Mouse (Mus musculus) right cerebral cortex, postnatal 10 days (tissue): Measurements from ENCODE around the gene Il11ra1.
A peak's percentile ranks its signal among the peaks of the same experiment; 100 is the strongest.
"Not testable (repeated sequence)": the region's sequence is repeated elsewhere in the genome, so short reads cannot be mapped to it uniquely, and the experiment has no call there.

Source experiments
- DNase-seq, 2 experiments: peaks; one replicate each; pipeline ENCODE4 v3.0.0; 2021; ENCODE audit warnings: low spot score in 2 of 2

The Il11ra1 gene

DNA sequence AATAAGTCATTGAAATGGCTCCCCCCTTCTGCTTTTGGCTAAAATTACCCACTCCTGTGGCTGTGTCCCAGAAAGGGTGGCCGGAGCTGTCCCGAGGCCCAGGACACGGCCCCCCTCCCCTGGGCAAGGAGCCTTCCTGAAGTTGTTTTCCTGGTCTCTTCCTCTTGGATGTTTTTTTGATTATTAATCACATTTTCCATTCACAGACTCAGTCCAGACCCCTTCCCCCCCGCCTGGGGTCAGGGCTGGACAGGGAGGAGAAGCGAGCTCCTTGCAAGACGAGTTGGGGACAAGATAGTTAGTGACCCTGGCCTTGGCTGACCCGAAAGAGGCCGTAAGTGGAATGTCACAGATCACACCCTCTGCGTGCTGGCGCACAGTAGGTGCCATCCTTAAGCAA, at the start of gene Il11ra1:
Gene Il11ra1, plus strand, starts transcription at position 207 of the 400 bp plus-strand sequence.
- DNase-seq = not testable (repeated sequence)

GRCm38 (mm10) chr4:41653296-41653695, 46.5 kb upstream of the Il11ra1 start:
- DNase-seq = peak; percentile 72 to 85

- no peak for DNase-seq
Observed at GRCm38 (mm10) chr4:41653730-41654129, 46.1 kb upstream of the Il11ra1 start.

DNA sequence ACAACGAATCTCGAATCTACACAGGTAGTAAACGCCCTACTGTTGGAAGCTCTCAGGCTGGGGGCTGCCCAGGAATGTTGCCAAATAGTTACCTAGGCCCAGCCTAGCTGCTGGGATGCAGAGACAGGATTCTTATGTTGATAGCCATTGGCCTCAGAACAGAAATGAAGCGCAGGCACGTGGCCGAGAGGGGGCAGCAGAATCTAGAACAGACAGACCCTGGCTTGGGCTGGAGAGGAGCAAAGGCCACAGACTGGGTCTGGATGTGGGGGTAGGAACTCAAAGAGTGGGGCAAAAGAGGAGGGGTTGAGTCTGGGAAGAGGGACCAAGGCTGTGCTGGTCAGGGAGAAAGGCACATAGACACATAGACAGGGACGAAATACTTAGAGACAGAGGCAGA, 45.6 kb upstream of the Il11ra1 start:
- peak; percentile 59 to 71 for DNase-seq

GRCm38 (mm10) chr4:41655525-41655924, 44.3 kb upstream of the Il11ra1 start:
- no peak for DNase-seq

DNA sequence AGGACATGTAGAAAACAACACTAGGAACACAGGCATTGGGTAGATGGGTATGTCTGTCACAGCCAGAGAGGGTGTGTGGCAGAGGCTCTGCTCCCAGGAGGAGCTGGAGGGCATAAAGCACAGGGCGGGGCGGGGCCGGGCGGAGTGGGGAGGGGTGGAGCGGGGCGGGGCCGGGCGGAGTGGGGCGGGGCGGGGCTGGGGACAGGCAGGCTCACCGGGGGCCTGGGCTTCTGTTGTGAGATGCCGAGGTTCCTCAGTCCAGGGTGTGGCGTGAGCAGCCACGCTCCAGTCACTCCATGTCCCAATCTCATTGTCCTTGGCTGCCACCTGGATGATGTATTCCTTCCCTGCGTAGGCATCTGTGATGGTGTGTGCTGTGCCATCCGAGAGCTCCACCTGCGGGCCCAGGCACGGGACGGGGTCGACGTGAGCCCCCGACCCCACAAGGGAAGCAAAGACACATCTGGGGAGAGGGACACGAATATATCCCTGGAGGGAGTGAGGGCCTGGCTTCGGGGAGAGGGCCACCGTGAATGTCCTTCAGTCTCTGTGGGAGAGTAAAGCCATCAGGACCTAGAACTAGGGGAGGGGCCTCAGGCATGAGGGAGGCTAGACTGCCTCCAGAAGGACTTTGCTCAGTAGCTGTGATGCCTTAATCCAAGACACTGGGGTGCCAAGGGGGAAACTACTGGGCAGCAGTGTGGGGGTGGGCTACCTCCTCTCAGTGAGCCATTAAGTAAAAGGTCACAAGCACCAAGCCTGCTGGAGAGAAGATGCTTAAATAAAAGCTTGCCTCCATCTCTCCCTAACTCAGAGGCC, 41.0 kb upstream of the Il11ra1 start:
- no peak for DNase-seq

GRCm38 (mm10) chr4:41659556-41659955, 40.2 kb upstream of the Il11ra1 start:
- DNase-seq = no peak

DNA sequence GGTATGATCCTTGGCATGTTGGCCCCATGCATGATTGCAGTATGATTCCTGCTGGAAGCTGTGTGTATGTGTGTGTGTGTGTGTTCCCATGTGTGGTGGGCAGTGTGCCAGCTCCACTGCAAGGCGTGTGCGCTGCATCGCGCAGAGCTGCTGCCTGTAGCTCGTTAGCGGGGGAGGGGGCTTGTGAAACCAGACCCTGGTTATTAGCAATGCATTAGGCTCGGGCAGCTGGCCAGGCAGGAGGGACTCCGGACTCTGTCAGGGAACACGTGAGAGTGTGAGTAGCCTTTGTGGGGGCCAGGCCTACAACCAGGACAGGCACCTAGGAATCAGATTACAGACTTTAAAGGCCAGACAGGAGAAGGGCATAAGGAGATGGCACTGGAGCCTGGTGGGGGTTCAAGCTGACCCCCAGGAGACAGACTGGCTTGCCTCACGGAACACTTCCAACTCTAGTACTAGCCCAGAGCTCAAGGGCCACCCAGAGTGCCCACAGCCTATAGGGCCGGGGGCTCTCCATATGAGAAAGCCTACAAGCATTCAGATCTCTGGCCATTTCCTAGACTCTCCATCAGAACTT, 38.8 kb upstream of the Il11ra1 start:
- no peak for DNase-seq

- DNase-seq = no peak
Observed at GRCm38 (mm10) chr4:41662723-41663122, 37.1 kb upstream of the Il11ra1 start.

DNA sequence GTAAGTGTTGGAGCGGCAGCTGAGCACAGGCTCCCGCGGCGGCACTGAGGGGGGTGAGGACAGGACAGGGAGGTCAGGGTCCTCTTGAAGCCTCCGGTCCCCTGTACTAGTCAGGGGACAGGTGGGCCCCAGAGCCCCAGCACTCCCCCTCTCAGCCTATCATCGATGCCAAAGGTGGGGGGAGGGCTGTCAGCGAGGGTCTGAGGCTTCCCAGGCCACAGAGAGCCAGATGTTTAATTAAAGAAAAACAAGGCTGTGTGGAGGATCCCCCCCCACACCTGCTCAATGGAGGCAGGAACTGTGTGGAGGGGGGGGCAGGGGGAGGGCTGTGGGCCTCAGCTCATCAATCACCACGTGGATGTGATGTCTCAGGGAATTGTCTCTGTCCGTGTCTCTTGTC, 36.2 kb upstream of the Il11ra1 start:
- no peak for DNase-seq

- DNase-seq = no peak
Observed at GRCm38 (mm10) chr4:41664533-41664932, 35.3 kb upstream of the Il11ra1 start.

DNA sequence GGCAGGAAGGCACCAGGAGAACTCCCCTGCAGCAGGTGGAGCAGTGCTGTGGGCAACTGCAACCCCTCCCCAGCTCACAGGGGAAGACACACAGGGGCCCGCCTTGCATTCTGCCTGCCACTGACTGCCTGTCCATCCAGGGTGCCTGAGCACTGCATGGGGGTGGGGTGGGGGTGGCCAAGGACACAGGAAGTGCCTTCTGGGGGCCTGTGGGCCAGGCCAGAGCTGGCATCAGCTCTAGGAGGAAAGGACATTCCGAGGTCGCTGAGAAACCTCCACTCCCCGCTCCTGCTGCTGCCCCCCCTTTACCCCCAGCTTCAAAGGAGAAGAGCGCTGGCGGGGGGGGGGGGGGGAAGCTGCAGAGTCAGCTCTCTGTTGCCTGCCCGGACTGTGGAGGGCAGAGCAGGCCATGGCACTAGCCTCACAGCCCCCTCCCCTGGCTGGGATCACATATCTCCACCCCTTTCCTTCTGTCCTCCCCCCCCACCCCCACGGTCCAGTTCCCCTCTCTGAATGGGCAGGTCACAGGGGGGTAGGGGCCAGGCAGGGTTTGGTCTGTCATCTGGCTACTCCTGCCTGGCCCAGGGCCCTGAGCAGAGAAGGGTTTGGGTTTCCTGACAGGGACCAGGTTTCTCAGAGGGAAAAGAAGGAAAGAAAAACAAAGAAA, 34.6 kb upstream of the Il11ra1 start:
- no peak for DNase-seq

GRCm38 (mm10) chr4:41666646-41667045, 33.1 kb upstream of the Il11ra1 start:
- DNase-seq = no peak

DNA sequence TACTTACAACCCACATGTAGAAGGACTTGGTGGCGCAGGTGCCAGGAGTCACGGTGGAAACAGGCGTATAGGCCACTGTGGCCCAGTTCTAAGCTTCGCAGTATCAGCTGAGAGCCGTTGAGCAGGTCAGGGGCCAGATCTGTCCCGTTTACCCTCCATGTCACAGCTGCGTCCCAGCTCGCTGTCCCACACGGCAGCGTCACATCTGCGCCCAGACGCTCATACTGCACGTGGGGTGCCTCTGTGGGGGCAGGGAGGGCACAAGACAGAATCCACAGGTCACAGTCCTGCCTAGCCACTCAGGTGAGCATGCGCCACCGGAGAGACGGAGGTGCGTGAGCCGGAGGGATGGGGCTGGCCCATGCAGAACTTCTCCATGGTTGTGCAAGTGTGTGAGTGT, 29.0 kb upstream of the Il11ra1 start:
- DNase-seq = no peak

GRCm38 (mm10) chr4:41671500-41671899, 28.3 kb upstream of the Il11ra1 start:
- no peak for DNase-seq

DNA sequence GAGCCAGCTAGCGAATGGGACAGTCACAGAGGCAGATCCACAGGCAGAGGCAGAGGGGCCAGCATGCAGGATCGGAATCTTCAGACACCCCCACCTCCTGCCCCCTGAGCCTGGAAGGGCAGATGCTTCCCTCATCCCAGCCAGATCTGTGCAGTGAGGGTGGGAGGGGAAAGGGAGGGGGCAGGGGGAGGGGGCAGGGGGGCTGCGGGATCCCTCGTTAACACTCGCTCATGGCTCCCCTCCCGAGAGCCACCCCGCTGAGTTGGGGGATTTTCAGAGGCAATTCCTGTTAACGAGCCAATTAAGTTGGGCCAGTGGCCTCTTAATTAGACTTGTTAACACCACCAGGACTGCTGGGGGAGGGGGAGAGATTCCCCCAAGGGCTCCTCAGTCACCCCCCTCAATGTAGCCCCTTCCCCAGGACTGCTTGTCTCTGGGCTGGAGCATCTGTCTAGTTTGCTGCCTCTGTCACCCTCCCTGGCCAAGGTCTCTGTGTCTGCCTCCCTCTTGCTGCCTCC, 27.8 kb upstream of the Il11ra1 start:
- DNase-seq = no peak

- DNase-seq = no peak
Observed at GRCm38 (mm10) chr4:41672522-41672963, 27.2 kb upstream of the Il11ra1 start.

GRCm38 (mm10) chr4:41673186-41673585, 26.6 kb upstream of the Il11ra1 start:
- DNase-seq = no peak

DNA sequence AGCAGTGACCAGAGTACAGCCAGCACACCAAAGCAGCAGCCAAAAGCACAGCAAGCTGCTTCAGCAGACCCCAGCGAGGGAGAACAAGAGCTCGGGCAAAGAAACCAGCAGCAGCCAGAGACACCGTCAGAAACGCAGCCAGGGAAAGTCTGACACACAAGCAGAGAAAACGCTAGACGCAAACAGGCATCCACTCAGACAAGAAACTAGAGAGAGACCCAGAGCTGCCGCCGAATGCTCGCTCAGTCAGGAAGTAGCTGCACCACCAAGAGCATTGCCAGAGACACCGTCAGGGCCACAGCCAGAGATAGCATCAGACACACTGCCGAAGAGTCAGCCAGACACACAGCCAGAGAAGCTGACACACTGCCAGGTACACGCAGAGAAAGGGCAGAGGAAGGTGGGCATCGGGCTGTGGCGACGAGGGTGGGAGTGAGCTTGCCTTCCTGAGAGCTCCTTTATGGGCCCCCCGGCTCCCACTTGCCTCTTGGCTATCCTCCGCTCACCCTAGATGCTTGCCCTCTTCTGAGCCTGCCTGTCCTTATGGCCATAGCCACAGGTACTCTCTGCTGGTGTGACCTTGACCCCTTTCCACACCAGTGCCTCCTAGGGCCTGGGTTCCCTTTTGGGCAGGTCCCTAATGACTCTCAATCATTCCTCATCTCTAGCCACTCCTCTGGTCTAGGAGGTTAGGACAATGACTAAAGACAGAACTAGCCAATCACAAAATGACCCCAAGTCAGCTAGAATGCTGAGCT, 23.4 kb upstream of the Il11ra1 start:
- peak; percentile 56 to 67 for DNase-seq

- DNase-seq = peak; percentile 64 to 76
Observed at GRCm38 (mm10) chr4:41677006-41677629, 22.7 kb upstream of the Il11ra1 start.

DNA sequence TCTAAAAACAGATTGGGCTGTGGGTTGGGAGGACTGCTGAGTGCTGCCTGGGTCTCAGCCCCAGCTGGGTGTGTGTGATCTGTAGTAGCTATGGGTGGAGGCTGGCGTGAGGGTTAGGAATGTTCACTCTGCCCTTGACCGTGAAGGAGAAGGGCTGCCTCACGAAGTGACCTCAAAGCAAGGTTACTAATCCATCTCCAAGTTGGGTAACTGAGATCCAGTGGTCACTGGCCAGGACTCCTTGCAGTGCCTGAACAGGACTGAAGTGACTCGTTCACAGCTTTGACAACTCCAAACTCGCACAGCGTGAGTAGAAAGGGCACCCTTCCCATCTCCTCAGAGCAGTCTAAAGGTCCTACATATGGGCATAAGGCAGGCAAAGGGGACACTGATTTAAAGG, 20.9 kb upstream of the Il11ra1 start:
- no peak for DNase-seq
